Mouse (Mus musculus): ENCODE measurements at regions not wholly inside any gene's neighbourhood (a gene's known extent, or its start where the extent isn't known, plus 50 kb on each side); places are given as distances from the start of the nearest gene placed in this dataset.

DNA sequence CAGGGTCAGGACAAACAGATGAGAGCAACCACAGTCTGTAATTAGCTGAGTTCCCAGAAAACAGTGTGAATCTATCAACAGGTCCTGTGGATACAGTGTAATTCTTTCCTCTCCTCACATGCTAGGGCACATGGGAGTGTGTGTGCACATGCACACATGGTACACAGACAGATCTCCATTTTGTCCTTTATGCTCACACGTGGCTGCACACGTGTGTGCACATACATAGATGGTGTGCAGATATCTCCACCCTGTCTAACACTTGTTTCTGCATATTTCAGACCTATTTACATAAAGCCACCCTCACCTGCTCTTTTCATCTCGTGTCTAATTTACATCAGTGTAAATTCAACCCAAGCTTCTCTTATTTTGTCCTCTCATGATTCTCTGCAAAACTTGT lies 245.0 kb upstream of the Cnr1 start:
- no peak for DNase-seq (ENCODE audit: low read depth, low spot score)

DNA sequence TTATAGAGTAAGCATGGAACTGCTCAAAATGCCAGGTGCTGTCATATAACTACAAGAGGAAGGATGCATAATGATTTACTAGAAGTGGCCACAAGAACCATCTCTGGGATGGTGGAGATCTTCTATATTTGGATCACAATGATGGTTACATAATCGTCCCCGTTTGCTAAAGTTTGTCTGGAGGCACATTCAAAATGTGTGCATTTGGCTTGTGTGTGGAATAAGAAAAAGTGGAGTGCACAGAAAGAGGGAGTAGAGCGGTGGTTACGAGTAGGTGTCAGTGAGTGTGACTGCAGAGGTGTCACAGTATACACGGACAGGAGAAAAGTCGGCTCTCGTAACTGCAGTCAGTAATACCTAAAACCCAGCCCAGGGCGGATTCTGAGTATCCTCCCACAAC lies 238.3 kb upstream of the Cnr1 start:
- H3K79me2 ChIP-seq (ENCODE audit: control insufficient read depth, insufficient read depth, low read length, poor library complexity), result no peaks in the 10 kb centered on the region
- no peaks in the 10 kb centered on the region for H3K9me3 ChIP-seq (replicated peaks; ENCODE audit: insufficient read depth, low read length)
- H3K27ac ChIP-seq (ENCODE audit: control insufficient read depth, low read depth, low read length), result no peak overlapping the region
- TF ChIP-seq USF1 (IDR thresholded peaks at IDR 0.05; ENCODE audit: low read depth, low read length) (no peak), ETS1 (IDR thresholded peaks at IDR 0.05; ENCODE audit: low read depth, low read length) (no peak), POLR2AphosphoS5 (IDR thresholded peaks at IDR 0.05; ENCODE audit: borderline replicate concordance, low read depth, low read length) (no peak), SMC3 (IDR thresholded peaks at IDR 0.05; ENCODE audit: low read depth, low read length) (no peak), ZNF384 (IDR thresholded peaks at IDR 0.05; ENCODE audit: low read depth, low read length) (no peak), POLR2AphosphoS2 (IDR thresholded peaks at IDR 0.05; ENCODE audit: low read length) (no peak), JUND (IDR thresholded peaks at IDR 0.05; ENCODE audit: low read depth, low read length) (no peak), USF2 (IDR thresholded peaks at IDR 0.05; ENCODE audit: borderline replicate concordance in 1 of 2, insufficient read depth in 1 of 2, low read depth in 1 of 2, low read length in 2 of 2) (no peak), BHLHE40 (IDR thresholded peaks at IDR 0.05; ENCODE audit: borderline replicate concordance, low read depth, low read length) (no peak), SIN3A (IDR thresholded peaks at IDR 0.05; ENCODE audit: low read length) (no peak), NRF1 (IDR thresholded peaks at IDR 0.05; ENCODE audit: insufficient read depth, low read depth, low read length, poor library complexity, severe bottlenecking) (no peak), CHD1 (IDR thresholded peaks at IDR 0.05; ENCODE audit: low read depth, low read length) (no peak), MAZ (IDR thresholded peaks at IDR 0.05; ENCODE audit: low read depth, low read length) (no peak), GABPA (IDR thresholded peaks at IDR 0.05; ENCODE audit: low read depth, low read length) (no peak), EP300 (IDR thresholded peaks at IDR 0.05; ENCODE audit: low read depth in 1 of 2, low read length in 2 of 2) (no peak), MEF2A (IDR thresholded peaks at IDR 0.05; ENCODE audit: extremely low read depth, insufficient replicate concordance, low read depth, low read length, poor library complexity, severe bottlenecking) (no peak), RAD21 (IDR thresholded peaks at IDR 0.05; ENCODE audit: low read depth, low read length) (no peak), TCF12 (IDR thresholded peaks at IDR 0.05; ENCODE audit: low read depth, low read length) (no peak), CHD2 (IDR thresholded peaks at IDR 0.05; ENCODE audit: low read length) (no peak)
- H3K9ac ChIP-seq (ENCODE audit: control insufficient read depth, low read depth, low read length, poor library complexity, severe bottlenecking), result no peak overlapping the region
- no peaks in the 10 kb centered on the region for H3K36me3 ChIP-seq (ENCODE audit: control insufficient read depth in 1 of 2, insufficient read depth in 2 of 2, low read length in 2 of 2)
- H3K4me3 ChIP-seq (ENCODE audit: control insufficient read depth in 1 of 2, insufficient read depth in 1 of 2, low read depth in 2 of 2, low read length in 2 of 2), result no peak overlapping the region
- no peak for DNase-seq (ENCODE audit: low read depth, low spot score)
- H3K4me1 ChIP-seq (ENCODE audit: control insufficient read depth in 1 of 2, insufficient read depth in 2 of 2, low read length in 2 of 2), result no peaks in the 10 kb centered on the region
- H3K27me3 ChIP-seq (ENCODE audit: control insufficient read depth in 1 of 2, insufficient read depth in 2 of 2, low read length in 2 of 2), result peaks cover 0 to 1% of the 10 kb centered on the region in 2 experiments; a peak in 1 of 4 replicates

More for the DNA sequence above, 245.0 kb upstream of the Cnr1 start:
- no peak overlapping the region for H3K27ac ChIP-seq (ENCODE audit: control insufficient read depth, low read depth, low read length)
- TF ChIP-seq MAX (IDR thresholded peaks at IDR 0.05; ENCODE audit: low read length), result no peak
- no peak for TF ChIP-seq SMC3 (IDR thresholded peaks at IDR 0.05; ENCODE audit: low read depth, low read length)
- TF ChIP-seq NRF1 (IDR thresholded peaks at IDR 0.05; ENCODE audit: insufficient read depth, low read depth, low read length, poor library complexity, severe bottlenecking), result no peak
- no peak for TF ChIP-seq MYC (IDR thresholded peaks at IDR 0.05; ENCODE audit: low read depth, low read length)
- TF ChIP-seq POLR2AphosphoS2 (IDR thresholded peaks at IDR 0.05; ENCODE audit: low read length), result no peak
- no peak for TF ChIP-seq CTCF (IDR thresholded peaks at IDR 0.05 in 2 of 3, conservative IDR thresholded peaks at IDR 0.05 in 1 of 3; ENCODE audit: control insufficient read depth in 1 of 3, insufficient read depth in 1 of 3, low read depth in 2 of 3, low read length in 3 of 3, poor library complexity in 1 of 3, severe bottlenecking in 1 of 3)
- TF ChIP-seq MEF2A (IDR thresholded peaks at IDR 0.05; ENCODE audit: extremely low read depth, insufficient replicate concordance, low read depth, low read length, poor library complexity, severe bottlenecking), result no peak
- TF ChIP-seq MAZ (IDR thresholded peaks at IDR 0.05; ENCODE audit: low read depth, low read length), result no peak
- TF ChIP-seq CHD2 (IDR thresholded peaks at IDR 0.05; ENCODE audit: low read length), result no peak
- H3K9ac ChIP-seq (ENCODE audit: control insufficient read depth, low read depth, low read length, poor library complexity, severe bottlenecking), result no peak overlapping the region
- no peaks in the 10 kb centered on the region for H3K9me3 ChIP-seq (replicated peaks; ENCODE audit: insufficient read depth, low read length)
- H3K4me1 ChIP-seq (ENCODE audit: control insufficient read depth in 1 of 2, insufficient read depth in 2 of 2, low read length in 2 of 2), result no peaks in the 10 kb centered on the region
- H3K36me3 ChIP-seq (ENCODE audit: control insufficient read depth in 1 of 2, insufficient read depth in 2 of 2, low read length in 2 of 2), result no peaks in the 10 kb centered on the region
- no peaks in the 10 kb centered on the region for H3K27me3 ChIP-seq (ENCODE audit: control insufficient read depth in 1 of 2, insufficient read depth in 2 of 2, low read length in 2 of 2)
- H3K79me2 ChIP-seq (ENCODE audit: control insufficient read depth, insufficient read depth, low read length, poor library complexity), result no peaks in the 10 kb centered on the region
- H3K4me3 ChIP-seq (ENCODE audit: control insufficient read depth in 1 of 2, insufficient read depth in 1 of 2, low read depth in 2 of 2, low read length in 2 of 2), result no peak overlapping the region
